Mouse (Mus musculus): ENCODE data around the gene Cdkn1a. TPM values are rescaled to one million over a fixed set of nuclear protein-coding genes. Genes with fewer than 3 reads are reported as not detected.

The Cdkn1a gene
- total RNA-seq, 1 experiment from 2014 or later: 9.0 TPM

- ATAC-seq (replicated peaks in 1 of 2; ENCODE audit: insufficient read depth in 1 of 2, low FRiP score in 2 of 2, low TSS enrichment in 1 of 2, low read depth in 1 of 2, poor library complexity in 2 of 2, severe bottlenecking in 2 of 2): no peak
Measured at GRCm38 (mm10) chr17:29129341-29129740, 38.6 kb downstream of the Cdkn1a start.

DNA sequence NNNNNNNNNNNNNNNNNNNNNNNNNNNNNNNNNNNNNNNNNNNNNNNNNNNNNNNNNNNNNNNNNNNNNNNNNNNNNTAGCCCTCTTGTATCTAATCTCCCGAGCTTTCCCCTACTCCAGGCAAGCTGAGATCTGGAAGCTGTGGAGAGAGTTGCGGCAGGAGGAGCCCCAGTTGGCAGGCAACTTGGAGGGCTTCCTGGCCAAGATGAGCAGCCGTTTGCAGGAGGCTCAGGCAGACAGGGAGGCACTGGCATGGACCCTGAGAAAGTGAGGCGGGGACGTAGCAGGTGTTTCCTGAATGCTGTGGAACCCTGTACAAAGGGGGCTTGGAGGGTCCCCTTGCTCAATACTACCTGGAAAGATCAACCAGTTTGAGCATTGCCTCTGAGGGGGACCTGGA lies 44.3 kb downstream of the Cdkn1a start:
- ATAC-seq (replicated peaks in 1 of 2; ENCODE audit: insufficient read depth in 1 of 2, low FRiP score in 2 of 2, low TSS enrichment in 1 of 2, low read depth in 1 of 2, poor library complexity in 2 of 2, severe bottlenecking in 2 of 2): no peak

DNA sequence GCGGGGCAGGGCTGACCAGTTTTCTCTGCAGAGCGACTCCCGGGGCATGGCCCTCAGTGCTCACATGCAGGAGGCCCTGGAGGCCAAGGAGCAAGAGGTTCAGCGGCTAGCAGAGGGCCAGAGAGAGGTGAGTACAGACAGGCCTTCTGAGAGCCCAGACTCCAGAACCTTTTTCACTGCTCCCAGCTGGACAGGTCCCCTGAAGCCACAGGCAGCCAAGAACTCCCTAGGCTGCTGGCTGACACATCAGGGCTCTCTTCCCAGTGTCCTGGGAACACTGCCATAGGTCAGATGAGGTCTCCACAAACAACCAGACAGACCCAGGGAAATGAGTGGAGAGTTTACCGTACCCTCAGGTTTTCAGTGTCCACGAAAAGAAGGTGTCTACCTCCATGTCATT lies 45.5 kb downstream of the Cdkn1a start:
- ATAC-seq (replicated peaks in 1 of 2; ENCODE audit: insufficient read depth in 1 of 2, low FRiP score in 2 of 2, low TSS enrichment in 1 of 2, low read depth in 1 of 2, poor library complexity in 2 of 2, severe bottlenecking in 2 of 2): no peak

GRCm38 (mm10) chr17:29137906-29138305 lies 47.1 kb downstream of the Cdkn1a start:
- ATAC-seq (replicated peaks in 1 of 2; ENCODE audit: insufficient read depth in 1 of 2, low FRiP score in 2 of 2, low TSS enrichment in 1 of 2, low read depth in 1 of 2, poor library complexity in 2 of 2, severe bottlenecking in 2 of 2): no peak

GRCm38 (mm10) chr17:29141577-29141976 lies 50.8 kb downstream of the Cdkn1a start:
- no peak for ATAC-seq (replicated peaks in 1 of 2; ENCODE audit: insufficient read depth in 1 of 2, low FRiP score in 2 of 2, low TSS enrichment in 1 of 2, low read depth in 1 of 2, poor library complexity in 2 of 2, severe bottlenecking in 2 of 2)

DNA sequence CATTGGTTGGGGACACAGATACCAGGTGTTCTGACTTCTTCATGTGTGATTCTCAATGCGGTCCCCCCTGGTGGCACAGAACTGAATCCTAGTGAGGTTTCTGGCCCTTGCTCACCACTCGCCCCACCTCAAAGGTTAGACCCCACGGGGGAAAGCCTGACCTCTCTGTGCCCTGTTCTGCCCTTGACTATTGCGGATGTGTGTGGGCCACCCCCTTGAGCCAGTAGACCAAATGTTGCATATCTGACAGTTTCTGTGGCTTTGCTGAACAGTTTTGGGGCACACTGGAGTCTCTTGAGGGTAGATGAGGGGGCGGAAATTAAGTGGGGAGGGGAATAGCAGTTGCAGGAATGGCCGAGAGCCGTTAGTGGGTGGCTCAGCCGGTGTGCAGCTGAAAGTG lies 52.5 kb downstream of the Cdkn1a start:
- peak; percentile 43 to 46 for ATAC-seq (replicated peaks in 1 of 2; ENCODE audit: insufficient read depth in 1 of 2, low FRiP score in 2 of 2, low TSS enrichment in 1 of 2, low read depth in 1 of 2, poor library complexity in 2 of 2, severe bottlenecking in 2 of 2)

DNA sequence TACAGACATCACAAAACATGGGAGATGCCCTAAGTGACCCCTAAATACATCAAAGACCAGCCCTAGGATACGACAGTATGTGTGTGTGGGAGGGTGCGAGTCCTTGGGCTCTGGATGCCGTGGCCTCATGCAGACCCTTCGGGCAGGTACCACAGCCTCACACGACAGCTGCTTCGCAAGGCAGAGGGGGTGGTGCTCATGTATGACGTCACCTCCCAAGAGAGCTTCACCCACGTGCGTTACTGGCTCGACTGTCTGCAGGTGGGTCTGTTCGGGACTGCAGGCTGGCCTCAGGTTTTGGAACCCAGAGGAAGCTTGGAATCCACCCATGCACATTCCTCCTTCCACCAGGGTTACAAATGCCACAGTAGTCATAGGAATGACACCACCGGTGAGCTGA lies 54.3 kb downstream of the Cdkn1a start:
- no peak for ATAC-seq (replicated peaks in 1 of 2; ENCODE audit: insufficient read depth in 1 of 2, low FRiP score in 2 of 2, low TSS enrichment in 1 of 2, low read depth in 1 of 2, poor library complexity in 2 of 2, severe bottlenecking in 2 of 2)

- no peak for ATAC-seq (replicated peaks in 1 of 2; ENCODE audit: insufficient read depth in 1 of 2, low FRiP score in 2 of 2, low TSS enrichment in 1 of 2, low read depth in 1 of 2, poor library complexity in 2 of 2, severe bottlenecking in 2 of 2)
Measured at GRCm38 (mm10) chr17:29147273-29147672, 56.5 kb downstream of the Cdkn1a start.

DNA sequence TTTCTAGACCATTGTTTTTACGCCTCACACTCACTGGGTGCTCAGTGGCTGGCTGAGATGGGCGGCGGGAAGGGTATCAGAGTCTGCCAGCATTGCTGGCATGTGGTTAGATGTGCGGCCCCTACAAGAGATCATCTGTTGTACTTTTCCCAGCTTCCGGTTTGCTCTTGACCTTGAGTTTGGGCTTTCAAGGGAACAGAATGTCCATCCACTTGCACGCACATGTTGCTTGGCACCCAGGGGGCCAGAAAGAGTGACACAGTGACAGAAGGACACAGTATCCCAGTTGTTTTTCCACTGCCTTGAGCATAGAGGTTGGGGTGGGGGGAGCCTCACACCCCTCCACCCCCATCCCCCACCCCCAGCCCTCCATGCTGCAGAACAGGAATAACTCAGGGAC lies 57.0 kb downstream of the Cdkn1a start:
- no peak for ATAC-seq (replicated peaks in 1 of 2; ENCODE audit: insufficient read depth in 1 of 2, low FRiP score in 2 of 2, low TSS enrichment in 1 of 2, low read depth in 1 of 2, poor library complexity in 2 of 2, severe bottlenecking in 2 of 2)

DNA sequence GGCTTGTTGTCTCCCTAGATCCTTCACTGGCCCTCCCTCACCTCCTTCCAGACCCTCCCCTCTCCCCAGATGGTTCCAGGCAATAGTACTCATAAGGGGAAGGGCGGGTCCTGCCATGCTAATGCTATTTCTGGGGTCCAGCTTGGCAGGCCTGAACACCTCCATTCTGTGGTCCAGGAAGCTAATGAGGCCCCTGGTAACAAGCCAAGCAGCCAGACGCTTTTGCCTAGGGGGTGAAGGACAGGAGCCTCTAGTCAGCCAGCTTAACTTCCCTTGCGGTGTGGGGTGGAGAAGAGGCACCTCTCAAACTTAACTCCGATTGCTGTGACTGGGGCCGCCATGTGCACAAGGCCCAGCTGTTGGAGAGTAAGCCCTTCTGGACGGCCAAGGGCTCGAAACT lies 59.0 kb downstream of the Cdkn1a start:
- 0 out of 4 replicates have a peak, but pooled peaks of 1 of the 2 experiments have one; percentile 13 for ATAC-seq (replicated peaks in 1 of 2; ENCODE audit: insufficient read depth in 1 of 2, low FRiP score in 2 of 2, low TSS enrichment in 1 of 2, low read depth in 1 of 2, poor library complexity in 2 of 2, severe bottlenecking in 2 of 2)

Other genes starting within 250 kb of the Cdkn1a start
- 0.13 and 0.25 TPM in 2 replicates for gene Pnpla1, start 232.6 kb upstream of the Cdkn1a start, total RNA-seq (2017)
- gene 4930539E08Rik, start 175.7 kb upstream of the Cdkn1a start, total RNA-seq (2017): 2.8 and 4.5 TPM in 2 replicates
- not detected in 2 replicates for gene Pxt1, start 147.1 kb upstream of the Cdkn1a start, total RNA-seq (2017)
- 57.9 and 64.0 TPM in 2 replicates for gene Kctd20, start 139.0 kb upstream of the Cdkn1a start, total RNA-seq (2017)
- 100 and 102 TPM in 2 replicates for gene Stk38, start 83.0 kb upstream of the Cdkn1a start, total RNA-seq (2017)
- 716 and 982 TPM in 2 replicates for gene Srsf3, start 58.3 kb upstream of the Cdkn1a start, total RNA-seq (2017)
- gene Rab44, start 23.2 kb downstream of the Cdkn1a start, total RNA-seq (2017): 27.8 and 58.2 TPM in 2 replicates
- gene Cpne5, start 147.2 kb downstream of the Cdkn1a start, total RNA-seq (2017): 1.3 and 1.9 TPM in 2 replicates
- 68.8 and 69.8 TPM in 2 replicates for gene Ppil1, start 173.2 kb downstream of the Cdkn1a start, total RNA-seq (2017)
- 77.2 and 109 TPM in 2 replicates for gene BC004004, start 177.8 kb downstream of the Cdkn1a start, total RNA-seq (2017)
- gene Pi16, start 226.7 kb downstream of the Cdkn1a start, total RNA-seq (2017): 1.8 and 10.4 TPM in 2 replicates